Mouse (Mus musculus) forebrain, embryonic 11.5 days (tissue): Measurements from ENCODE around the gene Rsc1a1. TPM values are rescaled to one million over a fixed set of nuclear protein-coding genes. Genes with fewer than 3 reads are reported as not detected.
A peak's percentile ranks its signal among the peaks of the same experiment; 100 is the strongest.

Experiments
- ATAC-seq: fragments of 200-750 bp; cut with Nextera tagmentation; replicated peaks from 2 replicates; pipeline ENCODE4 v1.8.0; 2017; ENCODE audit warnings: moderate TSS enrichment; ENCODE audit not compliant: low FRiP score
- DNase-seq: peaks from one replicate; pipeline ENCODE4 v3.0.0-alpha.2; 2017; ENCODE audit warnings: low spot score
- H3K27ac ChIP-seq: fragments of 300-500 bp; sonication (generic); 2 replicates; pipeline ENCODE4 v1.5.1; 2014; ENCODE audit warnings: low read depth, low read length
- H3K27me3 ChIP-seq: fragments of 300-500 bp; sonication (generic); 2 replicates; pipeline ENCODE4 v1.6.1; 2014; ENCODE audit warnings: mild to moderate bottlenecking, low read length, mixed read lengths; ENCODE audit not compliant: control insufficient read depth, insufficient read depth
- H3K36me3 ChIP-seq: fragments of 300-500 bp; sonication (generic); 2 replicates; pipeline ENCODE4 v1.6.1; 2014; ENCODE audit warnings: mild to moderate bottlenecking, low read length, moderate library complexity, mixed read lengths; ENCODE audit not compliant: control insufficient read depth, insufficient read depth
- H3K4me1 ChIP-seq: fragments of 300-500 bp; sonication (generic); replicated peaks from 2 replicates; pipeline ENCODE4 v1.6.1; 2014; ENCODE audit warnings: low read length, mixed read lengths; ENCODE audit not compliant: control insufficient read depth, insufficient read depth
- H3K4me2 ChIP-seq: fragments of 300-500 bp; sonication (generic); 2 replicates; pipeline ENCODE4 v1.6.1; 2014; ENCODE audit warnings: low read depth, mild to moderate bottlenecking, low read length, moderate library complexity, mixed read lengths; ENCODE audit not compliant: severe bottlenecking
- H3K4me3 ChIP-seq: fragments of 300-500 bp; sonication (generic); 2 replicates; pipeline ENCODE4 v1.5.1; 2014; ENCODE audit warnings: low read depth, low read length
- H3K9ac ChIP-seq: fragments of 300-500 bp; sonication (generic); 2 replicates; pipeline ENCODE4 v1.6.1; 2014; ENCODE audit warnings: low read length
- H3K9me3 ChIP-seq: fragments of 300-500 bp; sonication (generic); 2 replicates; pipeline ENCODE4 v1.6.1; 2016; ENCODE audit warnings: low read length, mixed read lengths; ENCODE audit not compliant: control insufficient read depth
- WGBS: fragments of 180-500 bp; shearing (Covaris S2); extraction: QIAGEN DNeasy Blood & Tissue Kit; methylation state at CpG from one replicate; pipeline ENCODE4 v1.1.7; 2014; 5-methylcytosine and 5-hydroxymethylcytosine counted together
- polyA plus RNA-seq: library from polyadenylated mRNA; unstranded; fragments of >200 nt; fragmentation: Nextera tagmentation; extraction: Ambion mirVana; gene quantifications from 2 replicates; pipeline ENCODE4 v1.2.1, GENCODE M21; 2014

Gene Rsc1a1
- polyA plus RNA-seq, 1 experiment from 2014 or later = 2.4 TPM

- DNase-seq (no peak), ATAC-seq (peak; percentile 65)
- H3K4me1 ChIP-seq = 0 out of 2 replicates have a peak, but pooled peaks cover 2% of the 10 kb centered on the region
- 11% methylated on average over 13 of the region's 13 CpGs for WGBS
- H3K4me2 ChIP-seq = peak overlapping the region; percentile 85
- H3K9me3 ChIP-seq = no peaks in the 10 kb centered on the region
- no peaks in the 10 kb centered on the region for H3K27me3 ChIP-seq
- peak overlapping the region; percentile 95 for H3K9ac ChIP-seq
- no peaks in the 10 kb centered on the region; the same call in 1 of the 2 replicates for H3K36me3 ChIP-seq
- H3K27ac ChIP-seq = no peak overlapping the region
- H3K4me3 ChIP-seq = peak overlapping the region; percentile 98
Observed at GRCm38 (mm10) chr4:141723673-141724068, 38.3 kb upstream of the Rsc1a1 start.

- Histone ChIP-seq H3K4me1 (0 out of 2 replicates have a peak, but pooled peaks cover 2% of the 10 kb centered on the region), H3K27ac (peak within 1 kb of the TSS; percentile 87), H3K4me2 (peak within 1 kb of the TSS; percentile 85), H3K27me3 (no peaks in the 10 kb centered on the region), H3K9me3 (no peaks in the 10 kb centered on the region), H3K9ac (peak within 1 kb of the TSS; percentile 95), H3K4me3 (peak within 1 kb of the TSS; percentile 98), H3K36me3 (no peaks in the 10 kb centered on the region; the same call in 1 of the 2 replicates)
- ATAC-seq (peak; percentile 88), DNase-seq (peak; percentile 94)
- under 1% methylated on average over 55 of the region's 105 CpGs for WGBS
Observed at GRCm38 (mm10) chr4:141722731-141723672, 37.6 kb upstream of the Rsc1a1 start, which contains the start of gene Ddi2. Gene Ddi2, minus strand, starts transcription at chr4:141723419.

GRCm38 (mm10) chr4:141721961-141722360 lies 36.6 kb upstream of the Rsc1a1 start:
- Histone ChIP-seq H3K9ac (peak overlapping the region; percentile 95; the same call in 1 of the 2 replicates), H3K36me3 (no peaks in the 10 kb centered on the region; the same call in 1 of the 2 replicates), H3K4me2 (peak overlapping the region; percentile 85), H3K4me1 (0 out of 2 replicates have a peak, but pooled peaks cover 2% of the 10 kb centered on the region), H3K4me3 (peak overlapping the region; percentile 98), H3K27ac (no peak overlapping the region), H3K9me3 (no peaks in the 10 kb centered on the region), H3K27me3 (no peaks in the 10 kb centered on the region)
- DNase-seq (no peak), ATAC-seq (no peak)
- WGBS = 88% methylated on average over 6 of the region's 6 CpGs

- no peaks in the 10 kb centered on the region; the same call in 1 of the 2 replicates for H3K36me3 ChIP-seq
- no peak overlapping the region for H3K4me2 ChIP-seq
- no peaks in the 10 kb centered on the region for H3K9me3 ChIP-seq
- DNase-seq = no peak
- no peak for ATAC-seq
- 88% methylated on average over 6 of the region's 6 CpGs for WGBS
- H3K27me3 ChIP-seq = no peaks in the 10 kb centered on the region
- H3K9ac ChIP-seq = no peak overlapping the region
- H3K4me3 ChIP-seq = no peak overlapping the region
- no peak overlapping the region for H3K27ac ChIP-seq
- H3K4me1 ChIP-seq = 0 out of 2 replicates have a peak, but pooled peaks cover 2% of the 10 kb centered on the region
Observed at GRCm38 (mm10) chr4:141720761-141721523, 35.5 kb upstream of the Rsc1a1 start.

- WGBS = 87% methylated on average over 1 of the region's 1 CpGs
- no peak overlapping the region for H3K4me2 ChIP-seq
- 0 out of 2 replicates have a peak, but pooled peaks cover 2% of the 10 kb centered on the region for H3K4me1 ChIP-seq
- no peaks in the 10 kb centered on the region; the same call in 1 of the 2 replicates for H3K36me3 ChIP-seq
- no peak overlapping the region for H3K27ac ChIP-seq
- H3K4me3 ChIP-seq = no peak overlapping the region
- H3K9ac ChIP-seq = no peak overlapping the region
- H3K9me3 ChIP-seq = no peaks in the 10 kb centered on the region
- no peaks in the 10 kb centered on the region for H3K27me3 ChIP-seq
- ATAC-seq (no peak), DNase-seq (no peak)
Observed at GRCm38 (mm10) chr4:141719304-141719703, 33.9 kb upstream of the Rsc1a1 start.

- H3K9ac ChIP-seq = no peak overlapping the region
- no peaks in the 10 kb centered on the region for H3K9me3 ChIP-seq
- H3K4me2 ChIP-seq = no peak overlapping the region
Observed at GRCm38 (mm10) chr4:141717633-141718032, 32.2 kb upstream of the Rsc1a1 start.

GRCm38 (mm10) chr4:141715027-141715426 lies 29.6 kb upstream of the Rsc1a1 start:
- DNase-seq (no peak), ATAC-seq (no peak)
- Histone ChIP-seq H3K4me2 (no peak overlapping the region), H3K4me3 (no peak overlapping the region), H3K4me1 (no peaks in the 10 kb centered on the region), H3K27me3 (no peaks in the 10 kb centered on the region), H3K9me3 (no peaks in the 10 kb centered on the region), H3K27ac (no peak overlapping the region), H3K36me3 (no peaks in the 10 kb centered on the region; the same call in 1 of the 2 replicates), H3K9ac (no peak overlapping the region)
- 89% methylated on average over 2 of the region's 2 CpGs for WGBS

More at GRCm38 (mm10) chr4:141717633-141718032, 32.2 kb upstream of the Rsc1a1 start:
- WGBS = 86% methylated on average over 4 of the region's 4 CpGs
- no peak for DNase-seq
- Histone ChIP-seq H3K27ac (no peak overlapping the region), H3K4me3 (no peak overlapping the region), H3K36me3 (no peaks in the 10 kb centered on the region; the same call in 1 of the 2 replicates), H3K4me1 (0 out of 2 replicates have a peak, but pooled peaks cover 2% of the 10 kb centered on the region), H3K27me3 (no peaks in the 10 kb centered on the region)
- ATAC-seq = no peak

GRCm38 (mm10) chr4:141713598-141714142 lies 28.3 kb upstream of the Rsc1a1 start:
- WGBS = 88% methylated on average over 5 of the region's 5 CpGs
- H3K4me2 ChIP-seq = no peak overlapping the region
- no peak for ATAC-seq
- H3K36me3 ChIP-seq = no peaks in the 10 kb centered on the region; the same call in 1 of the 2 replicates
- H3K27ac ChIP-seq = no peak overlapping the region
- H3K4me3 ChIP-seq = no peak overlapping the region
- H3K27me3 ChIP-seq = no peaks in the 10 kb centered on the region
- H3K9me3 ChIP-seq = no peaks in the 10 kb centered on the region
- H3K4me1 ChIP-seq = no peaks in the 10 kb centered on the region
- no peak overlapping the region for H3K9ac ChIP-seq
- DNase-seq = no peak
